In genomic region chr10:62488266-62488665, GRCm38 (mm10) we compare ENCODE assay signal across 9 mouse cellular contexts. TPM values are rescaled to one million over a fixed set of nuclear protein-coding genes. Genes with fewer than 3 reads are reported as not detected.
A peak's percentile ranks its signal among the peaks of the same experiment; 100 is the strongest.
DNase-seq lines count a peak whose midpoint lies in the region; ATAC-seq and TF ChIP-seq lines count a peak whose summit lies in the region.
"Had no signal": no experiment of that assay in that cellular context is flagged by ENCODE, and none has a peak within 500 bp of the region (broad histone marks: within the 10 kb centered on the region; RNA-seq: fewer than 3 reads in every experiment).

No protein-coding gene starts in this region.

- H3K9ac ChIP-seq in forebrain, embryonic 16.5 days (replicated peaks; ENCODE audit: low read depth, low read length) = no peak overlapping the region
- H3K9ac ChIP-seq in midbrain, embryonic 14.5 days (replicated peaks; ENCODE audit: low read length) = no peak overlapping the region
- no peak overlapping the region for H3K9ac ChIP-seq in midbrain, embryonic 13.5 days (replicated peaks)
- no peak overlapping the region for H3K9ac ChIP-seq in heart, postnatal 0 days (replicated peaks; ENCODE audit: low read depth, low read length)
- no peak overlapping the region for H3K9ac ChIP-seq in lung, postnatal 0 days (replicated peaks; ENCODE audit: low read depth)

- no peak overlapping the region for H3K4me3 ChIP-seq in forebrain, embryonic 10.5 days
- H3K4me3 ChIP-seq in forebrain, embryonic 16.5 days (replicated peaks; ENCODE audit: low read length) = no peak overlapping the region
- H3K4me3 ChIP-seq in midbrain, embryonic 14.5 days (replicated peaks; ENCODE audit: low read depth, low read length) = no peak overlapping the region
- no peak overlapping the region for H3K4me3 ChIP-seq in midbrain, embryonic 13.5 days (replicated peaks)
- H3K4me3 ChIP-seq in heart, postnatal 0 days (ENCODE audit: low read depth, low read length) = no peak overlapping the region
- H3K4me3 ChIP-seq in lung, postnatal 0 days (ENCODE audit: low read depth, low read length) = no peak overlapping the region

- TF ChIP-seq EP300 in heart, postnatal 0 days (IDR thresholded peaks at IDR 0.05; ENCODE audit: low read depth) = no peak
- no peak for TF ChIP-seq EP300 in lung, postnatal 0 days (IDR thresholded peaks at IDR 0.05)

- H3K9me3 ChIP-seq in forebrain, embryonic 10.5 days = no peaks in the 10 kb centered on the region
- no peaks in the 10 kb centered on the region for H3K9me3 ChIP-seq in forebrain, embryonic 16.5 days (ENCODE audit: control insufficient read depth, low read length)
- no peaks in the 10 kb centered on the region for H3K9me3 ChIP-seq in midbrain, embryonic 14.5 days (ENCODE audit: control insufficient read depth, low read length)
- no peaks in the 10 kb centered on the region for H3K9me3 ChIP-seq in midbrain, embryonic 13.5 days
- H3K9me3 ChIP-seq in heart, postnatal 0 days (replicated peaks; ENCODE audit: control insufficient read depth, low read length) = no peaks in the 10 kb centered on the region
- H3K9me3 ChIP-seq in lung, postnatal 0 days (ENCODE audit: low read length) = no peaks in the 10 kb centered on the region
- H3K9me3 ChIP-seq: G1E had no signal

- DNase-seq in forebrain, embryonic 10.5 days (ENCODE audit: extremely low spot score, low spot score) = peak; percentile 22
- DNase-seq in midbrain, embryonic 14.5 days = peak; percentile 79
- DNase-seq in cerebellum, adult 18-20 months = peak; percentile 55 to 72
- peak; percentile 71 for DNase-seq in heart, postnatal 0 days (ENCODE audit: low spot score)
- DNase-seq in lung, postnatal 0 days (ENCODE audit: low spot score) = peak; percentile 79
- DNase-seq in neural tube, embryonic 10.5 days (ENCODE audit: extremely low spot score, low spot score) = no peak

- peaks cover 24% of the 10 kb centered on the region for H3K4me1 ChIP-seq in forebrain, embryonic 10.5 days
- H3K4me1 ChIP-seq in forebrain, embryonic 16.5 days (replicated peaks; ENCODE audit: control insufficient read depth, insufficient read depth, low read length) = peaks cover 4% of the 10 kb centered on the region
- H3K4me1 ChIP-seq in midbrain, embryonic 14.5 days (ENCODE audit: control insufficient read depth, insufficient read depth, low read length) = peaks cover 3% of the 10 kb centered on the region; the same call in 1 of the 2 replicates
- H3K4me1 ChIP-seq in midbrain, embryonic 13.5 days (replicated peaks) = peaks cover 26% of the 10 kb centered on the region
- H3K4me1 ChIP-seq in heart, postnatal 0 days (ENCODE audit: control insufficient read depth, insufficient read depth) = peaks cover 10% of the 10 kb centered on the region; the same call in 1 of the 2 replicates
- peaks cover 6% of the 10 kb centered on the region for H3K4me1 ChIP-seq in lung, postnatal 0 days (ENCODE audit: insufficient read depth, low read depth, low read length)

- 29% methylated on average over 1 of the region's 1 CpGs for WGBS in forebrain, embryonic 10.5 days
- 15% methylated on average over 1 of the region's 1 CpGs for WGBS in forebrain, embryonic 16.5 days
- 21% methylated on average over 1 of the region's 1 CpGs for WGBS in midbrain, embryonic 14.5 days
- 22% methylated on average over 1 of the region's 1 CpGs for WGBS in midbrain, embryonic 13.5 days
- WGBS in heart, postnatal 0 days = 21% methylated on average over 1 of the region's 1 CpGs
- 30% methylated on average over 1 of the region's 1 CpGs for WGBS in lung, postnatal 0 days

- no peak overlapping the region for H3K27ac ChIP-seq in forebrain, embryonic 10.5 days
- H3K27ac ChIP-seq in forebrain, embryonic 16.5 days (ENCODE audit: low read length) = no peak overlapping the region
- no peak overlapping the region for H3K27ac ChIP-seq in midbrain, embryonic 14.5 days (replicated peaks; ENCODE audit: low read depth, low read length)
- H3K27ac ChIP-seq in midbrain, embryonic 13.5 days = no peak overlapping the region
- H3K27ac ChIP-seq in heart, postnatal 0 days (ENCODE audit: low read depth) = no peak overlapping the region
- no peak overlapping the region for H3K27ac ChIP-seq in lung, postnatal 0 days (ENCODE audit: low read length)

- H3K4me2 ChIP-seq in forebrain, embryonic 16.5 days (ENCODE audit: low read length) = no peak overlapping the region
- no peak overlapping the region for H3K4me2 ChIP-seq in midbrain, embryonic 14.5 days (ENCODE audit: low read length)
- H3K4me2 ChIP-seq in midbrain, embryonic 13.5 days (replicated peaks) = no peak overlapping the region
- no peak overlapping the region for H3K4me2 ChIP-seq in heart, postnatal 0 days (ENCODE audit: low read depth, low read length)
- H3K4me2 ChIP-seq in lung, postnatal 0 days (replicated peaks; ENCODE audit: low read depth, low read length) = no peak overlapping the region

- no peaks in the 10 kb centered on the region for H3K27me3 ChIP-seq in forebrain, embryonic 10.5 days (ENCODE audit: poor library complexity, severe bottlenecking)
- no peaks in the 10 kb centered on the region for H3K27me3 ChIP-seq in forebrain, embryonic 16.5 days (replicated peaks; ENCODE audit: control insufficient read depth, insufficient read depth, low read length)
- no peaks in the 10 kb centered on the region for H3K27me3 ChIP-seq in midbrain, embryonic 14.5 days (ENCODE audit: control insufficient read depth, insufficient read depth, low read length)
- H3K27me3 ChIP-seq in midbrain, embryonic 13.5 days = no peaks in the 10 kb centered on the region
- H3K27me3 ChIP-seq in heart, postnatal 0 days (ENCODE audit: control insufficient read depth, insufficient read depth, low read length) = no peaks in the 10 kb centered on the region
- H3K27me3 ChIP-seq in lung, postnatal 0 days (replicated peaks; ENCODE audit: insufficient read depth, low read length) = no peaks in the 10 kb centered on the region

- TF ChIP-seq CTCF in heart, postnatal 0 days (IDR thresholded peaks at IDR 0.05; ENCODE audit: low read depth) = peak; percentile 70
- peak; percentile 79 for TF ChIP-seq CTCF in lung, postnatal 0 days (IDR thresholded peaks at IDR 0.05)

- no peaks in the 10 kb centered on the region for H3K36me3 ChIP-seq in forebrain, embryonic 10.5 days (replicated peaks)
- H3K36me3 ChIP-seq in forebrain, embryonic 16.5 days (ENCODE audit: control insufficient read depth, insufficient read depth) = no peaks in the 10 kb centered on the region
- no peaks in the 10 kb centered on the region for H3K36me3 ChIP-seq in midbrain, embryonic 14.5 days (ENCODE audit: control insufficient read depth, insufficient read depth, low read length)
- H3K36me3 ChIP-seq in midbrain, embryonic 13.5 days = no peaks in the 10 kb centered on the region
- no peaks in the 10 kb centered on the region for H3K36me3 ChIP-seq in heart, postnatal 0 days (replicated peaks; ENCODE audit: control insufficient read depth, insufficient read depth, low read length)
- no peaks in the 10 kb centered on the region for H3K36me3 ChIP-seq in lung, postnatal 0 days (ENCODE audit: insufficient read depth, low read length)

- no peak for ATAC-seq in forebrain, embryonic 16.5 days
- no peak for ATAC-seq in midbrain, embryonic 14.5 days (ENCODE audit: low FRiP score, low TSS enrichment)
- ATAC-seq in midbrain, embryonic 13.5 days = no peak
- no peak for ATAC-seq in heart, postnatal 0 days (ENCODE audit: insufficient read depth, low read depth)
- no peak for ATAC-seq in lung, postnatal 0 days

RNA-seq across cellular contexts. Expression of gene Vps26a, which starts 1.7 kb away (rescaled TPM):
- polyA plus RNA-seq in forebrain, embryonic 10.5 days (2016; fragmentation: Nextera tagmentation; extraction: Ambion mirVana) = 93.4 and 96.5 TPM in 2 replicates
- polyA plus RNA-seq in forebrain, embryonic 16.5 days (2015; fragmentation: Nextera tagmentation; extraction: Ambion mirVana) = 75.5 and 90.3 TPM in 2 replicates
- 54.2 and 65.0 TPM in 2 replicates for polyA plus RNA-seq in midbrain, embryonic 14.5 days (2014; fragmentation: Nextera tagmentation; extraction: Ambion mirVana)
- polyA plus RNA-seq in midbrain, embryonic 13.5 days (2015; fragmentation: Nextera tagmentation; extraction: Ambion mirVana) = 68.5 and 69.2 TPM in 2 replicates
- total RNA-seq in heart, postnatal 0 days (2014; rRNA removed; ENCODE audit: low replicate concordance) = 46.5 and 51.0 TPM in 2 replicates
- polyA plus RNA-seq in heart, postnatal 0 days (2015; fragmentation: Nextera tagmentation; extraction: Ambion mirVana) = 75.5 and 78.5 TPM in 2 replicates
- polyA plus RNA-seq in lung, postnatal 0 days (2015; fragmentation: Nextera tagmentation; extraction: Ambion mirVana) = 62.7 and 68.7 TPM in 2 replicates

RNA-seq across cellular contexts. Expression of gene Supv3l1, which starts 38.7 kb away (rescaled TPM):
- 30.2 and 33.4 TPM in 2 replicates for polyA plus RNA-seq in forebrain, embryonic 10.5 days (2016; fragmentation: Nextera tagmentation; extraction: Ambion mirVana)
- 21.7 and 22.7 TPM in 2 replicates for polyA plus RNA-seq in forebrain, embryonic 16.5 days (2015; fragmentation: Nextera tagmentation; extraction: Ambion mirVana)
- polyA plus RNA-seq in midbrain, embryonic 14.5 days (2014; fragmentation: Nextera tagmentation; extraction: Ambion mirVana) = 15.8 and 24.5 TPM in 2 replicates
- 23.3 and 23.6 TPM in 2 replicates for polyA plus RNA-seq in midbrain, embryonic 13.5 days (2015; fragmentation: Nextera tagmentation; extraction: Ambion mirVana)
- 34.1 and 35.9 TPM in 2 replicates for total RNA-seq in heart, postnatal 0 days (2014; rRNA removed; ENCODE audit: low replicate concordance)
- 23.2 and 26.3 TPM in 2 replicates for polyA plus RNA-seq in heart, postnatal 0 days (2015; fragmentation: Nextera tagmentation; extraction: Ambion mirVana)
- polyA plus RNA-seq in lung, postnatal 0 days (2015; fragmentation: Nextera tagmentation; extraction: Ambion mirVana) = 9.6 and 9.8 TPM in 2 replicates

RNA-seq across cellular contexts. Expression of gene 4930507D05Rik, which starts 39.0 kb away (rescaled TPM):
- 0.64 and 0.69 TPM in 2 replicates for polyA plus RNA-seq in forebrain, embryonic 10.5 days (2016; fragmentation: Nextera tagmentation; extraction: Ambion mirVana)
- 0.81 and 1.1 TPM in 2 replicates for polyA plus RNA-seq in forebrain, embryonic 16.5 days (2015; fragmentation: Nextera tagmentation; extraction: Ambion mirVana)
- 0.96 and 1.6 TPM in 2 replicates for polyA plus RNA-seq in midbrain, embryonic 14.5 days (2014; fragmentation: Nextera tagmentation; extraction: Ambion mirVana)
- polyA plus RNA-seq in midbrain, embryonic 13.5 days (2015; fragmentation: Nextera tagmentation; extraction: Ambion mirVana) = 1.2 and 1.4 TPM in 2 replicates
- 0.15 and 3.2 TPM in 2 replicates for total RNA-seq in heart, postnatal 0 days (2014; rRNA removed; ENCODE audit: low replicate concordance)
- polyA plus RNA-seq in heart, postnatal 0 days (2015; fragmentation: Nextera tagmentation; extraction: Ambion mirVana) = 0.19 and 0.36 TPM in 2 replicates
- polyA plus RNA-seq in lung, postnatal 0 days (2015; fragmentation: Nextera tagmentation; extraction: Ambion mirVana) = 0.29 and 0.49 TPM in 2 replicates

RNA-seq across cellular contexts. Expression of gene Srgn, which starts 39.0 kb away (rescaled TPM):
- 2.3 and 3.0 TPM in 2 replicates for polyA plus RNA-seq in forebrain, embryonic 10.5 days (2016; fragmentation: Nextera tagmentation; extraction: Ambion mirVana)
- 8.6 and 9.3 TPM in 2 replicates for polyA plus RNA-seq in forebrain, embryonic 16.5 days (2015; fragmentation: Nextera tagmentation; extraction: Ambion mirVana)
- polyA plus RNA-seq in midbrain, embryonic 14.5 days (2014; fragmentation: Nextera tagmentation; extraction: Ambion mirVana) = 5.4 and 11.4 TPM in 2 replicates
- 7.3 and 8.7 TPM in 2 replicates for polyA plus RNA-seq in midbrain, embryonic 13.5 days (2015; fragmentation: Nextera tagmentation; extraction: Ambion mirVana)
- total RNA-seq in heart, postnatal 0 days (2014; rRNA removed; ENCODE audit: low replicate concordance) = 16.4 and 16.8 TPM in 2 replicates
- 19.1 and 21.8 TPM in 2 replicates for polyA plus RNA-seq in heart, postnatal 0 days (2015; fragmentation: Nextera tagmentation; extraction: Ambion mirVana)
- 215 and 245 TPM in 2 replicates for polyA plus RNA-seq in lung, postnatal 0 days (2015; fragmentation: Nextera tagmentation; extraction: Ambion mirVana)
